Mouse (Mus musculus): ENCODE measurements around the gene Basp1.
A peak's percentile ranks its signal among the peaks of the same experiment; 100 is the strongest.

Gene Basp1

GRCm38 (mm10) chr15:25416367-25416766, 2.8 kb upstream of the Basp1 start:
- DNase-seq (ENCODE audit: low spot score), result no peak

- no peak for DNase-seq (ENCODE audit: low spot score)
Observed at GRCm38 (mm10) chr15:25415958-25416357, 2.4 kb upstream of the Basp1 start.

GRCm38 (mm10) chr15:25414747-25415119, 1.2 kb upstream of the Basp1 start:
- DNase-seq (ENCODE audit: low spot score), result peak; percentile 35

- no peak for DNase-seq (ENCODE audit: low spot score)
Observed at GRCm38 (mm10) chr15:25414011-25414746, 615 bp upstream of the Basp1 start.

GRCm38 (mm10) chr15:25412761-25413261, 753 bp downstream of the Basp1 start:
- no peak for DNase-seq (ENCODE audit: low spot score)

- DNase-seq (ENCODE audit: low spot score), result no peak
Observed at GRCm38 (mm10) chr15:25412171-25412641, 1.4 kb downstream of the Basp1 start.

- no peak for DNase-seq (ENCODE audit: low spot score)
Observed at GRCm38 (mm10) chr15:25411461-25411860, 2.1 kb downstream of the Basp1 start.

- DNase-seq (ENCODE audit: low spot score), result no peak
Observed at GRCm38 (mm10) chr15:25405926-25406325, 7.6 kb downstream of the Basp1 start.

- no peak for DNase-seq (ENCODE audit: low spot score)
Observed at GRCm38 (mm10) chr15:25403879-25404278, 9.7 kb downstream of the Basp1 start.

- DNase-seq (ENCODE audit: low spot score), result no peak
Observed at GRCm38 (mm10) chr15:25402001-25402400, 11.6 kb downstream of the Basp1 start.

- no peak for DNase-seq (ENCODE audit: low spot score)
Observed at GRCm38 (mm10) chr15:25400276-25400675, 13.3 kb downstream of the Basp1 start.

- DNase-seq (ENCODE audit: low spot score), result no peak
Observed at GRCm38 (mm10) chr15:25395912-25396590, 17.5 kb downstream of the Basp1 start.

- no peak for DNase-seq (ENCODE audit: low spot score)
Observed at GRCm38 (mm10) chr15:25392525-25393099, 21.0 kb downstream of the Basp1 start.

GRCm38 (mm10) chr15:25391210-25391609, 22.4 kb downstream of the Basp1 start:
- DNase-seq (ENCODE audit: low spot score), result no peak

GRCm38 (mm10) chr15:25387572-25387971, 26.0 kb downstream of the Basp1 start:
- no peak for DNase-seq (ENCODE audit: low spot score)

GRCm38 (mm10) chr15:25380051-25380450, 33.5 kb downstream of the Basp1 start:
- no peak for DNase-seq (ENCODE audit: low spot score)

GRCm38 (mm10) chr15:25378707-25379106, 34.9 kb downstream of the Basp1 start:
- DNase-seq (ENCODE audit: low spot score), result no peak

GRCm38 (mm10) chr15:25376914-25377313, 36.6 kb downstream of the Basp1 start:
- no peak for DNase-seq (ENCODE audit: low spot score)

GRCm38 (mm10) chr15:25373486-25373885, 40.1 kb downstream of the Basp1 start:
- no peak for DNase-seq (ENCODE audit: low spot score)

GRCm38 (mm10) chr15:25369522-25369921, 44.0 kb downstream of the Basp1 start:
- no peak for DNase-seq (ENCODE audit: low spot score)

- no peak for DNase-seq (ENCODE audit: low spot score)
Observed at GRCm38 (mm10) chr15:25365503-25365902, 48.1 kb downstream of the Basp1 start.

GRCm38 (mm10) chr15:25364819-25365463, 48.6 kb downstream of the Basp1 start:
- DNase-seq (ENCODE audit: low spot score), result no peak
